Mouse (Mus musculus): ENCODE measurements around the gene Barhl1. TPM values are rescaled to one million over a fixed set of nuclear protein-coding genes. Genes with fewer than 3 reads are reported as not detected.

The Barhl1 gene
- total and polyA plus RNA-seq, 2 experiments from 2014 or later, result 0.57 to 1.0 TPM

DNA sequence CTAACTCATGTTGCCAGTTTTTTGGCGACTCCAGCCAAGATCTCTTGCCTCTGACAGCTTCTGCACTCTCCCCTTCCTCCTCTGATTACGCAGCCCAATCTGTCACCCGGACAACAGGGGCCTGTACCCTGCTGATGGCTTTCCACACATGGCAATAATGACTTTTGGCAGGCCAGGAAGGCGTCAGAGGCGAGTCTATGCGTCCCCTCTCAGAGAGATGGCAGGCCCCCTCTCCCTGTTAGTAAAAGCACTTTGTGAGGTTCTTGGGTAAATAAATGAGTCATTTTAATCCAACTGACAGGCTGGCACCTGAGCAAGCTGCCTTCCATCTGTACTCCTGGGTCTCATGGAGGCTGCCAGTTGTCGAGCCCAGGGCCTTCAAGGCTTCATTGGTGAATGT lies 49.0 kb downstream of the Barhl1 start:
- peak; percentile 95 for ATAC-seq
- Histone ChIP-seq H3K4me3 (ENCODE audit: low read depth, low read length) (no peak overlapping the region), H3K9me3 (ENCODE audit: low read length) (no peaks in the 10 kb centered on the region), H3K27me3 (ENCODE audit: insufficient read depth, low read length) (no peaks in the 10 kb centered on the region), H3K4me1 (ENCODE audit: insufficient read depth) (no peaks in the 10 kb centered on the region), H3K4me2 (ENCODE audit: low read depth) (no peak overlapping the region), H3K36me3 (ENCODE audit: insufficient read depth) (peaks cover 27% of the 10 kb centered on the region), H3K27ac (ENCODE audit: low read depth, low read length) (no peak overlapping the region), H3K9ac (no peak overlapping the region)
- WGBS, result 47% methylated on average over 7 of the region's 7 CpGs
- no peak for TF ChIP-seq CTCF (IDR thresholded peaks at IDR 0.05; ENCODE audit: low read depth)
- peak; percentile 69 for DNase-seq

DNA sequence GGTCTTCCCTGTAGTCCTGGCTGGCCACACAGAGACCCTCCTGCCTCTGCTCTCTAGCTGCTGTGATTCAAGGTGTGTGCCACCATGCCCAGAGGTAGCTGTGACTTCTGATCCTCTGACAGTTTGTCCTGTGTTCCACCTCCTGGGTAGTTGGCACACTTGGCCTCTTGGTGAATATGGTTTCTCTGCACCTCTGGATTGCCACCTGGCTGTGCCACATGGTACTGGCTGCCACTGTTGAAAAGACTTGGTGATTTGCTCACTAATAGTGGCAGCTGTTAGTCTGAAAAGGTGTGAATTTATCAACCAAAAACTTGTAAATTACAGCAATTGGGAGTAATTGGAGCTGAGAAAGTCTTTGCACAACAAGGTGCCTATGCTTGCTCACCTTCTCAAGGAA lies 52.6 kb downstream of the Barhl1 start:
- Histone ChIP-seq H3K27me3 (ENCODE audit: insufficient read depth, low read length) (no peaks in the 10 kb centered on the region), H3K36me3 (ENCODE audit: insufficient read depth) (peaks cover 56% of the 10 kb centered on the region), H3K9me3 (ENCODE audit: low read length) (no peaks in the 10 kb centered on the region), H3K4me3 (ENCODE audit: low read depth, low read length) (no peak overlapping the region), H3K9ac (no peak overlapping the region), H3K4me2 (ENCODE audit: low read depth) (no peak overlapping the region), H3K4me1 (ENCODE audit: insufficient read depth) (no peaks in the 10 kb centered on the region), H3K27ac (ENCODE audit: low read depth, low read length) (no peak overlapping the region)
- no peak for ATAC-seq
- no peak for DNase-seq
- peak; percentile 33; the same call in 1 of the 2 replicates for TF ChIP-seq CTCF (IDR thresholded peaks at IDR 0.05; ENCODE audit: low read depth)

DNA sequence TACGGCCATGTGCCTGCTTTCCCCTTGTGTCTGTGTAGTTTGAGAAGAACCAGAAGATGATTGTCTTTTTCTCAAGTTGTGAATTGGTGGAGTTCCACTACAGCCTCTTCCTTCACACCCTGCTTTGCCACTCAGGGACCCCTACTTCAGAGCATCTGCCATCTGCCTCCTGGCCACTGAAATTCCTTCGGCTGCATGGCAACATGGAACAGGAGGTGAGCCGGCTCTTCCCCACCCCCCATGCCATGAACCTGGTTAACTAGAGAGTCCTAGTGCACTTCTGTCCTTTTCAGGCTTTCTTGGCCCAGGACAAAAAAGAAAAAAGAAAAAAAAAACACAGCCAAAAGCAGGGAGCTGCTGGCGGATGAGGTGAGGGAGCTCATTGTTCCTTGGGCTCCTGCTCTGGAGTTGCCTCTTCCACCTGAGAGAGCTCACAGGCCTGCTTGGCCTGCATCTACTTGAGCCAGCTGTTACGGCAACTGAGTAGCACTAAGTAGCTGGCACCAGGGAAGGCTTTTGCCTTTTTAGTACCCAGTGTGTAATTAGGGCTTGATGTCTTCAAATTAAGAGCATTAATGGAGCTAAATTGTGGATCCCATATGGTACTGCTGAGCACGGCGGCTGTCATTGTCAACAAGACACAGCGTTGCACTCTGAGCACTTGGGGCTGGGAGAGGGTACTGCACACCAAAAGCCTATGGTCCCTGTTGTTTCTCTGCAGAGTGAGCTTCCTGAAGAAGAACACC lies 55.6 kb downstream of the Barhl1 start:
- Histone ChIP-seq H3K36me3 (ENCODE audit: insufficient read depth) (peaks cover 65% of the 10 kb centered on the region), H3K4me1 (ENCODE audit: insufficient read depth) (no peaks in the 10 kb centered on the region), H3K27ac (ENCODE audit: low read depth, low read length) (no peak overlapping the region), H3K4me3 (ENCODE audit: low read depth, low read length) (no peak overlapping the region), H3K9ac (no peak overlapping the region), H3K9me3 (ENCODE audit: low read length) (no peaks in the 10 kb centered on the region), H3K4me2 (ENCODE audit: low read depth) (no peak overlapping the region), H3K27me3 (ENCODE audit: insufficient read depth, low read length) (no peaks in the 10 kb centered on the region)
- peak; percentile 7 for DNase-seq
- 52% methylated on average over 8 of the region's 8 CpGs for WGBS
- TF ChIP-seq CTCF (IDR thresholded peaks at IDR 0.05; ENCODE audit: low read depth), result no peak
- no peak for ATAC-seq

DNA sequence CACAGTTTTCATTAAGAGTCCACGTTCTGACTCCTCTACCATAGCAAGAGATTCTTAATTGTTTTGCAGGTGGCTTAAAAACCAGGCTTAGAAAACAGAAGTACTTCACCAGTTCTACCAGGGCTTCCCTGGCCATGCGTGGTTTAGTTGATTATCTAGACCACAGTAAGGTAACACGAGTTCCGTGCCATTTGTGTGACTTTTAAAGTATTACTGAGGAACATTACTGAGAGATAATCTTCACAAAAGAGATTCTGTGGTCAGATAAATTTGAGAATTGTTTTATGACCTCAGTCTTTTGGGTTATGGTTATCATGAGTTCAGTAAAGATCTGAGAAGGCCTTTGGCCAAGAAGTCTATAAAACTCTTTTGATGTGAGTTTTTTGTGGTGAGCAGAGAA lies 57.2 kb downstream of the Barhl1 start:
- H3K27me3 ChIP-seq (ENCODE audit: insufficient read depth, low read length), result no peaks in the 10 kb centered on the region
- no peak for ATAC-seq
- 96% methylated on average over 4 of the region's 4 CpGs for WGBS
- TF ChIP-seq CTCF (IDR thresholded peaks at IDR 0.05; ENCODE audit: low read depth), result no peak
- no peaks in the 10 kb centered on the region for H3K9me3 ChIP-seq (ENCODE audit: low read length)
- H3K36me3 ChIP-seq (ENCODE audit: insufficient read depth), result peaks cover 71% of the 10 kb centered on the region
- H3K4me2 ChIP-seq (ENCODE audit: low read depth), result no peak overlapping the region
- H3K4me1 ChIP-seq (ENCODE audit: insufficient read depth), result no peaks in the 10 kb centered on the region
- no peak overlapping the region for H3K4me3 ChIP-seq (ENCODE audit: low read depth, low read length)
- no peak overlapping the region for H3K27ac ChIP-seq (ENCODE audit: low read depth, low read length)
- H3K9ac ChIP-seq, result no peak overlapping the region
- DNase-seq, result no peak

Other genes with a start within 250 kb of the Barhl1 start
- gene Spaca9, start 216.9 kb downstream of the Barhl1 start, total RNA-seq (2014; rRNA removed), result not detected in 2 replicates
- 3.1 and 3.6 TPM in 2 replicates for gene Spaca9, start 216.9 kb downstream of the Barhl1 start, polyA plus RNA-seq (2015; fragmentation: Nextera tagmentation; extraction: Ambion mirVana)
- gene Ak8, start 216.5 kb downstream of the Barhl1 start, total RNA-seq (2014; rRNA removed), result 1.1 and 1.7 TPM in 2 replicates
- 3.4 and 5.2 TPM in 2 replicates for gene Ak8, start 216.5 kb downstream of the Barhl1 start, polyA plus RNA-seq (2015; fragmentation: Nextera tagmentation; extraction: Ambion mirVana)
- gene Gtf3c4, start 76.3 kb downstream of the Barhl1 start, total RNA-seq (2014; rRNA removed), result 59.4 and 86.0 TPM in 2 replicates
- gene Gtf3c4, start 76.3 kb downstream of the Barhl1 start, polyA plus RNA-seq (2015; fragmentation: Nextera tagmentation; extraction: Ambion mirVana), result 11.1 and 15.8 TPM in 2 replicates
- gene Ddx31, start 76.3 kb downstream of the Barhl1 start, total RNA-seq (2014; rRNA removed), result 22.3 and 22.9 TPM in 2 replicates
- 9.0 and 10.0 TPM in 2 replicates for gene Ddx31, start 76.3 kb downstream of the Barhl1 start, polyA plus RNA-seq (2015; fragmentation: Nextera tagmentation; extraction: Ambion mirVana)
- gene Cfap77, start 138.4 kb upstream of the Barhl1 start, total RNA-seq (2014; rRNA removed), result 0.57 TPM in 1 of 2 replicates, not detected in the other
- 0.43 and 0.59 TPM in 2 replicates for gene Cfap77, start 138.4 kb upstream of the Barhl1 start, polyA plus RNA-seq (2015; fragmentation: Nextera tagmentation; extraction: Ambion mirVana)
- 8.5 and 72.5 TPM in 2 replicates for gene Ttf1, start 143.6 kb upstream of the Barhl1 start, total RNA-seq (2014; rRNA removed)
- gene Ttf1, start 143.6 kb upstream of the Barhl1 start, polyA plus RNA-seq (2015; fragmentation: Nextera tagmentation; extraction: Ambion mirVana), result 2.2 and 3.4 TPM in 2 replicates
- 59.9 and 64.8 TPM in 2 replicates for gene Setx, start 207.5 kb upstream of the Barhl1 start, total RNA-seq (2014; rRNA removed)
- gene Setx, start 207.5 kb upstream of the Barhl1 start, polyA plus RNA-seq (2015; fragmentation: Nextera tagmentation; extraction: Ambion mirVana), result 9.3 and 13.2 TPM in 2 replicates